Comparison of ENCODE assay signal across 8 mouse cellular contexts in the genomic region with DNA sequence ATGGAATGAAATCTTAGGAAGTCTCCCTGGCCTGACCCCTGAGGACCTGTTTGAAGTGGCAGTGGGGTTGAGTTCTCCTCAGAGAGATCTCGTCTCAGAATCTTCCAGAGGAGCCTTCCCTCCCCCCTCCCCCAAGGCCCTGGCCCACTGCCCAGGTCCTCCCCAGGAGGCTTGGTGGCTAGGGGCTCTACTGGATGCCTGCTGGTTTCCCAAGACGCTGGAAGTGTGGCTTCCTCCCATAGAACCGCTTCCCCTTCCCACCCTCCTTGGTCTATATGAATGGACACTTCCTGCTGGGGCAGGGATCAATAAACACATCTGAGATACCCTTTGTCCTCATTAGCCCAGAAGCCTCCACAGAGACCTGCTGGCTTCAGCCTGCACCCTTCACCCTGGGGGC. TPM values are rescaled to one million over a fixed set of nuclear protein-coding genes. Genes with fewer than 3 reads are reported as not detected.
DNase-seq lines count a peak whose midpoint lies in the region; TF ChIP-seq lines count a peak whose summit lies in the region.

No protein-coding gene starts in this region.

- no peaks in the 10 kb centered on the region for H3K79me2 ChIP-seq in heart, adult 2 months (replicated peaks; ENCODE audit: control insufficient read depth, insufficient read depth, low read length)

- H3K9me3 ChIP-seq in ES-Bruce4 (replicated peaks; ENCODE audit: control insufficient read depth, insufficient read depth, low read length, poor library complexity, severe bottlenecking): no peaks in the 10 kb centered on the region
- H3K9me3 ChIP-seq in hindbrain, embryonic 10.5 days: no peaks in the 10 kb centered on the region

- TF ChIP-seq POLR2A in heart, adult 2 months (IDR thresholded peaks at IDR 0.05; ENCODE audit: insufficient read depth, low read depth, low read length): no peak
- TF ChIP-seq POLR2A in ES-Bruce4 (IDR thresholded peaks at IDR 0.05; ENCODE audit: insufficient read depth, low read length): no peak

- H3K27ac ChIP-seq in heart, adult 2 months: peak overlapping the region; percentile 86
- peak overlapping the region; percentile 28 for H3K27ac ChIP-seq in ES-Bruce4 (ENCODE audit: insufficient read depth, low read length)
- H3K27ac ChIP-seq in hindbrain, embryonic 10.5 days: peak overlapping the region; percentile 84

- peak overlapping the region; percentile 14; the same call in 1 of the 2 replicates for H3K9ac ChIP-seq in heart, adult 2 months (ENCODE audit: low read depth, low read length)
- no peak overlapping the region for H3K9ac ChIP-seq in ES-Bruce4 (ENCODE audit: low read depth, poor library complexity, severe bottlenecking)

- no peaks in the 10 kb centered on the region for H3K36me3 ChIP-seq in heart, adult 2 months (ENCODE audit: control insufficient read depth, insufficient read depth, low read length)
- no peaks in the 10 kb centered on the region for H3K36me3 ChIP-seq in ES-Bruce4 (ENCODE audit: control insufficient read depth, insufficient read depth, low read length, poor library complexity, severe bottlenecking)
- no peaks in the 10 kb centered on the region for H3K36me3 ChIP-seq in hindbrain, embryonic 10.5 days

- DNase-seq in heart, adult 2 months: peak in 1 of 2 experiments; percentile 56
- no peak for DNase-seq in heart, adult 9 months (ENCODE audit: low spot score in 2 of 2)
- DNase-seq in hindbrain, embryonic 10.5 days (ENCODE audit: low spot score): no peak
- DNase-seq in lung, postnatal 10 days: peak; percentile 57
- DNase-seq in c-Kit-positive CD71-positive TER-119-positive erythroid progenitor cells, embryonic 14.5 days (ENCODE audit: low spot score): no peak
- DNase-seq in thymus, postnatal 14 days: no peak
- no peak for DNase-seq in left cerebral cortex, adult 9 months (ENCODE audit: low spot score in 2 of 2)

- intact Hi-C loops in heart, adult 2 months (cut with DNase I): no loop called here

- no peak overlapping the region for H3K4me3 ChIP-seq in heart, adult 2 months
- H3K4me3 ChIP-seq in ES-Bruce4 (ENCODE audit: low read depth, low read length): no peak overlapping the region
- no peak overlapping the region for H3K4me3 ChIP-seq in hindbrain, embryonic 10.5 days

- WGBS in heart, adult 2 months: 22% methylated on average over 3 of the region's 3 CpGs
- 18% methylated on average over 3 of the region's 3 CpGs for WGBS in hindbrain, embryonic 10.5 days

- peaks cover 25% of the 10 kb centered on the region for H3K4me1 ChIP-seq in heart, adult 2 months (ENCODE audit: control insufficient read depth, insufficient read depth, low read length)
- peaks cover 12% of the 10 kb centered on the region for H3K4me1 ChIP-seq in ES-Bruce4 (ENCODE audit: control insufficient read depth, insufficient read depth, low read length)
- H3K4me1 ChIP-seq in hindbrain, embryonic 10.5 days (replicated peaks): peaks cover 81% of the 10 kb centered on the region

- no peaks in the 10 kb centered on the region for H3K27me3 ChIP-seq in heart, adult 2 months (ENCODE audit: control insufficient read depth, insufficient read depth, low read length)
- no peaks in the 10 kb centered on the region for H3K27me3 ChIP-seq in ES-Bruce4 (ENCODE audit: control insufficient read depth, insufficient read depth, low read length, poor library complexity, severe bottlenecking)
- peaks cover 31% of the 10 kb centered on the region for H3K27me3 ChIP-seq in hindbrain, embryonic 10.5 days (ENCODE audit: insufficient read depth, poor library complexity, severe bottlenecking)

- TF ChIP-seq EP300 in heart, adult 2 months (IDR thresholded peaks at IDR 0.05; ENCODE audit: insufficient read depth, low read depth, low read length): no peak
- no peak for TF ChIP-seq EP300 in ES-Bruce4 (IDR thresholded peaks at IDR 0.05; ENCODE audit: insufficient read depth, low read depth, low read length)

- no peak for TF ChIP-seq CTCF in heart, adult 2 months (IDR thresholded peaks at IDR 0.05)
- no peak for TF ChIP-seq CTCF in ES-Bruce4 (IDR thresholded peaks at IDR 0.05; ENCODE audit: low read depth, low read length)

RNA-seq across cellular contexts. Expression of gene Vsir, which starts 4.6 kb away (rescaled TPM):
- total RNA-seq in heart, adult 2 months (2021): 10 to 100 TPM; 14.9 to 20.9 TPM
- polyA plus RNA-seq in heart, adult 2 months (2012; rRNA removed): 28.1 and 39.7 TPM in 2 replicates
- polyA plus RNA-seq in ES-Bruce4 (2011; ENCODE audit: insufficient read depth, insufficient read length, low read depth, missing spikeins): 2.5 and 4.5 TPM in 2 replicates
- polyA plus RNA-seq in hindbrain, embryonic 10.5 days (2016; fragmentation: Nextera tagmentation; extraction: Ambion mirVana): 1.8 and 2.0 TPM in 2 replicates

RNA-seq across cellular contexts. Expression of gene Gm17455, which starts 48.3 kb away (rescaled TPM):
- not detected for total RNA-seq in heart, adult 2 months (2021)
- polyA plus RNA-seq in heart, adult 2 months (2012; rRNA removed): 0.56 and 1.9 TPM in 2 replicates
- not detected in 2 replicates for polyA plus RNA-seq in ES-Bruce4 (2011; ENCODE audit: insufficient read depth, insufficient read length, low read depth, missing spikeins)
- 6.5 and 10.1 TPM in 2 replicates for polyA plus RNA-seq in hindbrain, embryonic 10.5 days (2016; fragmentation: Nextera tagmentation; extraction: Ambion mirVana)

Comparison
In these comparisons a context has a peak if more than half of its experiments do, and no peak if none do; other contexts are left out.
1. H3K27ac ChIP-seq: peak in every context shown above with its lines; median percentile 86 in heart, adult 2 months; 84 in hindbrain, embryonic 10.5 days; 28 in ES-Bruce4.